Mouse (Mus musculus) E14TG2a.4 (cell line): ENCODE results near the gene Hspbap1.

Experiments used
- CTCF ChIP-seq: conservative IDR thresholded peaks from 2 replicates; pipeline ENCODE4 v1.5.1; 2014; ENCODE audit warnings: low read length
- NANOG ChIP-seq: IDR thresholded peaks from 2 replicates; pipeline ENCODE4 v1.6.1; 2014; ENCODE audit warnings: borderline replicate concordance, low read length, mixed read lengths
- POU5F1 ChIP-seq: IDR thresholded peaks from 2 replicates; pipeline ENCODE4 v1.6.1; 2014; ENCODE audit warnings: low read length, borderline replicate concordance

DNA sequence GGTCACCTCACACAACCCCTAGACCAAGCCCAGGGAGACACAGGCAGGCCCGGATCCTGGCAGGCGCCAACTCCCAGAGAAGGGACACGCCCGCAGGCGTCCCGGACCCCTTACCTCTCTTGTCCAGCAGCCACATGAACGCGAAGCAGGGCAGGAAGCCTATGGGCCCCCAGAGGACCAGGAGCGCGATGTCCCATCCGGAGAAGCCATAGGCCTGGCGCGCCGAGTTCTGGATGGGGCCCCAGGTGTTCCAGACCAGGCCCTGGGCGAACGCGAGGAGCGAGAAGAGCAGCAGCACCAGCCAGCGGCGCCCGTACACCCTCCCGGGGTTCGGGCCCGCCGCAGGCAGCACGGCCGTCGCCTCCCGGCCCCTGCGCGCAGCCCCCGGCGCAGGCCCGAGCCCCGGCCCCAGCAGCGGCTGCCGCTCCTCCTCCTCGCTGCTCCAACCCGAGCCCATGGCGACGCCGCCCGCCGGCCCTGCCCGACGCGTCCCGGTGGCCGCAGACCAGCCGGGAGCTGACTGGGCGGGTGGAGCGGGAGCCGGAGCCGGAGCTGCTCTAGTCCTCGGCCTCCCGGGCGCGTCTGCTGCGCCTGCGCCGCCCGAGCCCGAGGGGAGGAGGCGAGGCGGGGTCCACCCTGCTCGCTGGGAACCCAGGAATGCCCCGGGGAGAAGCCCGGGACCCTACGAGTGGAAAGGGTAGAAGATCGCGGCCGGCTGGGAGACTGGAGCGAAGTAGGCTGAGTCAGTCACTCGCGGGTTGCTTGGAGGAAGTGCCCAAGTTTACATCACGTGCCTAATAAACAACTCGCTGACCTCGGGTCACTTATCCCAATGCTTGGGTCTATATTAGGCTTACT lies 1.2 kb upstream of the Hspbap1 start, which contains the start of gene Dirc2:
- TF ChIP-seq CTCF (no peak), POU5F1 (no peak), NANOG (no peak)
